Mouse (Mus musculus) adipose tissue, adult 10 weeks (tissue): Measurements from ENCODE around the gene Wdr45. TPM values are rescaled to one million over a fixed set of nuclear protein-coding genes. Genes with fewer than 3 reads are reported as not detected.

Source experiments
- polyA plus RNA-seq: library from polyadenylated mRNA; stranded (reverse); fragments of 350-450 nt; fragmentation: Illumina TruSeq; extraction: RNeasy Lipid Tissue Mini Kit (QIAGEN cat#74804); gene quantifications from one replicate; pipeline ENCODE4 v1.2.3, GENCODE M21; 2014; ENCODE audit warnings: low read depth, low replicate concordance

The Wdr45 gene
- 59.6 TPM for polyA plus RNA-seq

GRCm38 (mm10) chrX:7714135-7714899, at the start of gene Wdr45:
Gene Wdr45 (plus strand): TSS chrX:7714333.

GRCm38 (mm10) chrX:7670921-7671623, 43.1 kb upstream of the Wdr45 start, which contains the start of gene Plp2:
Gene Plp2 (minus strand): TSS chrX:7671390.

DNA sequence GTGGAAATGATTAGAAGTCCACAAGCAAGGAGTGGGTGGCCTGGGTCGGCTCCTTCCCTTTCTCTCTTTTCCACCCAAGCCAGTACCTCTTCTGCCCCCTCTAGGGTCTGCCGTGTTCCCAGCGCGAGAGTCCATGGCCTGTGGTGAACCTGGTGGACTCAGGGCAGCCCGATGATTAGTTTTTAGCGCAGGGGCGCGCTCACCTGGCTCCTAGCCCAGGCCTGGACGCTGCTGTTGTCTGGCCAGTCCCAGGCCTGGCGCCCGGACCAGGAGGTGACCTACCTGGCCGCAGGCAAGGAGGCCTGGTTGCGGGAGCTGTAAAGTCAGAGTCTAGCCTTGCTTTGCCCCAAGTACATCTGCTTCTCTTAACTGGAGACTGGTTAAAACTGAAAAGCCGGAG, 33.3 kb upstream of the Wdr45 start, which contains the start of gene Magix:
TSS of gene Magix (minus strand) at position 388 of the 400 bp plus-strand sequence.

GRCm38 (mm10) chrX:7696954-7697381, 17.2 kb upstream of the Wdr45 start, which contains the start of gene Gpkow:
Gene Gpkow (plus strand): TSS chrX:7697131.

DNA sequence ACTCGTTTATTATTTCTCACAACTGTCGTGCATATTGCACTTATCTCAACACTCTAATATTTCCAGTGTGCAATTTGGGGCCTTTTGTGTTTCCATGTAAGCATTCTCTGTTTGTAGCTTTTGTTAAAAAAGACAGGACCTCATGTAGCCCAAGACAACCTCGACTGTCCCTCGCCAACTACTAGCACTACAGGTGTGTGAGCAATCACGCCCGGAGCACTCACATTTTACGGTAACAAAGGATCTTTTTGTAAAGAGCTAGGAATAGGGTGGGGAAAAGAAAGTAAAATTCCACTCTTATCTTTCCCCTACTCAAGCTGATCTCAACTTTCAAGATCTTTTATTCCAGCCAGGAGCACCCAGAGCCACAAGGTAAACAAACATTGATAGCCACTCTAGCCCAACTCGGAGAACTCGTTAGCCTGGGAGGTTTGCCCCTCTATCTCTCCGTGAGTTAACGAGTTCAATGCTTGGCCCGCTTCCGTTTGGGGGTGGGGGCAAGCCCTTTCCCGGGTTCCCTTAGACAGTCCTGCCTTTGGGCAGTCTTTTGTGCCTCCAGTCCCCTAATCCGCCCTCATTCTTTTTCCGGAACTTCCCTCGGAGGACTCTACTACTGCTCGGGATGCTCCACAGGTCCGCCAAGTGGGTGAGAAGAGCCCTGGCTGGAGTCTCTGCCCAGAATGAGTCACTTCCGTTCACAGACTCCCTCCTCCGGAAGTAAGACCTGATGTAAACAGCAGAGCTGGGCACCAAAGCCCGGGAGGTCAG, 7.6 kb downstream of the Wdr45 start, which contains the start of gene Gm45208:
TSS of gene Gm45208 (plus strand) at position 732 of the 768 bp plus-strand sequence.

GRCm38 (mm10) chrX:7728215-7728921, 14.2 kb downstream of the Wdr45 start, which contains the start of gene Praf2:
Gene Praf2 (plus strand): TSS chrX:7728439.

DNA sequence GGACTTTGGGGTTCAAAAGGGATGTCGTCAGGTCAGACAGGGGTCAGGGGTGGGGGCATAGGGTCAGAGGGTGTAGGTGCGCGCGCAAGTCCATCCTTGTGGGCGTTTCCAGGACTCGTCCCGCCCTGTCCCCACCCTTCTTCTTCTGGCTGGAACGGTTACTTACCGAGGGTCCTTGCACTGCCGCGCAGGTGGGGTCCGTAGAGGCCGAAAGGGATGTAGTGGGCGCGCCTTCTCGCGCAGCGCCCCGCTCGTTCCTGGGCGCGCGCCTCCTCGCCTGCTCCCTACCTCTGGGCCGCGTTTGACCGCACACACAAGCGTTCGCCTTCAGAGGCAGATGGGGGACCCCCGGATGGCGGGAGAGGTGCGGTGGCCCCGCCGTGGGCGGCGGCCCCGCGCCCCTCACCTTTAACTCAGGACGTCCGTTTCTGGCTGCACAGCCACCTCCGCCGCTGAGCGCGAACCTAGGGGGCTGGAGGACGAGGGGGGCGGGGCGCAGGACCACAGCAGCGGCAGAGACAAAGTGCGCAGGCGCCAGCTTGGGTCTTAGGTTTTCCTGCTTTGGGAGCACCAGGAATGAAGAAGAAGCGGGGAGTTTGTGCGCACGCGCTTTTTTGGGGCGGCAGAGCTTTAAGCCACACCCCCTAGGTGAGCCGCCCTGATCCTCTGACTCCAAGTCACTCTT, 36.4 kb downstream of the Wdr45 start, which contains the start of gene Ccdc120:
TSS of gene Ccdc120 (minus strand) at position 474 of the 685 bp plus-strand sequence.

DNA sequence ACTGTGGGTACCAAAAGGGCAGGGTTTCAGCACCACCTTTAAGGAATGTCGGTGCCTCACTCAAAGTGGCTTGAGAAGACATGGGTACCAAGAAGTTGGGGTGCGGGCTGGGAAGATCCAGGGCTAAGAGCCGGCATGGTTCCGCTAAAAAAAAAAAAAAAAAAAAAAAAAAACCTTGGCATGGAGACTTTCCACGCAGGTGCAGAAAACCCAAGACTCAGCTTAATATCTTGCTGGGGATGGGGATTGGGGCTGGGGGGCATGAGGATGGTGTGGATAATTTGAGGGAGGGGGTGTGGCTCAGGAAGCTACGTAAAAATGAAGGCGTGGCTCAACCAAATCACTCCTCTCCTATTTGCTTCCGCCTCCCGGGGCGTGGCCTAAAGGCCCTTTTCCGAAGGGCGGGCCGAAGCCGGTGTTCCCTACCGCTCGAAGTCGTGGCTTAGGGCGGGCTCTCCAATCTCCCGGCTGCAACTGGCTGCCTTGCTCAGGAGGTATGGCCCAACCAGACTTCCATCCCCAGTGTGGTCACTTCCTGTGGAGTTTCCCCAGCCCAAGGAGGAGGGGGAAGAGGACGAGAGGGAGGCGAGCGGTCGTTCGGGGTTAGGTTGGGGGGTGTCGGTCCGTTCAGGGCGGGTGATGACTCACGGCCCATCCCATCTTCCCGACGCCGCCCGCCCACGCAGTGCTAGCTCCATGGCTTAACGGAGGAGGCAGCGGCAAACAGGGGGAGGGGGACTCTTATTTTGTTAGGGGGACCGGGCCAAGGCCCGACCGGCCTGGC, 48.2 kb downstream of the Wdr45 start, which contains the start of gene Tfe3:
TSS of gene Tfe3 (plus strand) at position 424 of the 784 bp plus-strand sequence.

Other genes with a start within 250 kb of the Wdr45 start
- gene Foxp3, start 140.7 kb upstream of the Wdr45 start, polyA plus RNA-seq = 0.14 TPM
- 2.2 TPM for gene Ppp1r3f, start 140.1 kb upstream of the Wdr45 start, polyA plus RNA-seq
- gene Ccdc22, start 108.8 kb upstream of the Wdr45 start, polyA plus RNA-seq = 11.3 TPM
- not detected for gene Cacna1f, start 107.2 kb upstream of the Wdr45 start, polyA plus RNA-seq
- gene Syp, start 75.9 kb upstream of the Wdr45 start, polyA plus RNA-seq = 4.7 TPM
- 19.2 TPM for gene Prickle3, start 57.1 kb upstream of the Wdr45 start, polyA plus RNA-seq
- gene Plp2, start 42.9 kb upstream of the Wdr45 start, polyA plus RNA-seq = 262 TPM
- gene Magix, start 33.1 kb upstream of the Wdr45 start, polyA plus RNA-seq = 3.4 TPM
- gene Gpkow, start 17.2 kb upstream of the Wdr45 start, polyA plus RNA-seq = 26.6 TPM
- gene Gm45208, start 7.9 kb downstream of the Wdr45 start, polyA plus RNA-seq = not detected
- 12.3 TPM for gene Praf2, start 14.1 kb downstream of the Wdr45 start, polyA plus RNA-seq
- gene Ccdc120, start 36.6 kb downstream of the Wdr45 start, polyA plus RNA-seq = 18.1 TPM
- gene Tfe3, start 48.2 kb downstream of the Wdr45 start, polyA plus RNA-seq = 70.2 TPM
- gene Gripap1, start 75.4 kb downstream of the Wdr45 start, polyA plus RNA-seq = 44.2 TPM
- 6.5 TPM for gene Kcnd1, start 108.0 kb downstream of the Wdr45 start, polyA plus RNA-seq
- gene Otud5, start 127.0 kb downstream of the Wdr45 start, polyA plus RNA-seq = 83.1 TPM
- 12.6 TPM for gene Pim2, start 163.9 kb downstream of the Wdr45 start, polyA plus RNA-seq
- gene Slc35a2, start 169.7 kb downstream of the Wdr45 start, polyA plus RNA-seq = 32.2 TPM
- 57.6 TPM for gene Pqbp1, start 184.9 kb downstream of the Wdr45 start, polyA plus RNA-seq
- 38.1 TPM for gene Timm17b, start 185.0 kb downstream of the Wdr45 start, polyA plus RNA-seq
- gene Gm10491, start 193.5 kb downstream of the Wdr45 start, polyA plus RNA-seq = not detected
- gene Gm10490, start 195.2 kb downstream of the Wdr45 start, polyA plus RNA-seq = not detected
- gene Pcsk1n, start 205.5 kb downstream of the Wdr45 start, polyA plus RNA-seq = 0.57 TPM
- not detected for gene Eras, start 214.3 kb downstream of the Wdr45 start, polyA plus RNA-seq
- gene Hdac6, start 233.6 kb downstream of the Wdr45 start, polyA plus RNA-seq = 121 TPM